Mouse (Mus musculus) embryo, embryonic 11 days (tissue): ENCODE results near the gene Zmiz1.

Experiments used
- DNase-seq: peaks from one replicate; pipeline ENCODE4 v3.0.0-alpha.2; 2015

Gene Zmiz1

GRCm38 (mm10) chr14:25710073-25710472 is 251.1 kb downstream of the Zmiz1 start:
- DNase-seq = no peak

DNA sequence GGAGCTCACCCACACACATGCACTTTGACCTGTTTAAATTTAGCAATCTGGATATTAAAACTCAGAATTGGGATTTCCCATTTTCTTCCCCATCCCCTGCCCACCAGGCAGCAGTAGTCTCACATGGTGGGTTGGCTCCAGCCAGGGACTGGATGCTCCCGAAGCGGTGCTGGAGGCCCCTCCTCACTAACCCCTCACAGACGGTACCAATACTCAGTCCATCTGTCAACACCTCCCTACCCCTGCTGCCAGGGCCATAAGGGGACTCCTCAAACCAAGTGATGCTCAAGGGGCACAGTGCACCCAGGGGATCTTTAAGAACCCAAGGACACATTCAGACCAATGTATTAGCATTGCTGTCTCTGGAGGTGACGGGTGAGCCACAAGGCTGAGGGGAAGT is 251.7 kb downstream of the Zmiz1 start:
- DNase-seq = no peak

- DNase-seq = no peak
Measured at GRCm38 (mm10) chr14:25711177-25711576, 252.2 kb downstream of the Zmiz1 start.

- DNase-seq = no peak
Measured at GRCm38 (mm10) chr14:25711602-25712001, 252.6 kb downstream of the Zmiz1 start.

DNA sequence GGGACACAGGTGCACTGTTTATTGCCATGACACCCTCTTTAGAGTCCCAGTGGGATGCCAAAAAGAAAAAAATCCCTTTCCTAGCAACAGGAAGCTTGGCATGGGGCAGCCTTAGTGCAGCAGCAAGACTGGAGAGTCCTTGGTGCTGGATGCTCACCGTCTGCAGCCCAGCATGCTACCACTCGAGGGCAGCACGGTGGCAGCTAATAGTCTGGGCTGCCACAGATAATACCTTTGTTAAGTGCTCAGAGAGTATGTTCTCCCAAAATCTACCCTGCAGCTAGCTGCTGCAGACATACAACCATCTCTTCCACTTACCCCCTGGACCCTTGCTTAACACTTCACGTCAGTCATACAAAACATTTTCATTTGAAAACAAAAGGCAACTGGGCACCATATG is 254.5 kb downstream of the Zmiz1 start:
- no peak for DNase-seq
